Mouse (Mus musculus): ENCODE measurements around the gene Map3k5. TPM values are rescaled to one million over a fixed set of nuclear protein-coding genes. Genes with fewer than 3 reads are reported as not detected.

Gene Map3k5
- polyA plus RNA-seq, 1 experiment from 2014 or later: 2.1 TPM

DNA sequence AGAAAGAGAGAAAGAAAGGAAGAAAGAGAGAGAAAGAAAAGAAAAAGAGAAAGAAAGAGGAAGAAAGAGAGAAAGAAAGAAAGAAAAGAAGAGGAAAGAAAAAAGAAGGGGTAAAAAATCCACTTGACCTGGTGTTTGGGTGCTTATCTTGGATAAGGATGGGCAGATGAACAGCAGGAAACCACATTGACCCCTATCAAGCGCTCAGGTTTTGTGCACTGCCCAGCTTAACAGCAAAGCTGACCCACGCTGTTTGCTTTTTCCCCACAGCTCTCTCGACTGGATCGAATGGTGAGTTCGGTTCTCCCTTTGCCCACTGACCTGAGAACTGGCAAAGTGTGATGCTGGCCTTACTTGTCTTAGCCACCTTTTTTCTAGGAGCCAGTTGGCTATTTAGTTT lies 177.2 kb downstream of the Map3k5 start:
- Histone ChIP-seq H3K9ac (no peak overlapping the region), H3K4me1 (peaks cover 10% of the 10 kb centered on the region; the same call in 1 of the 2 replicates), H3K9me3 (no peaks in the 10 kb centered on the region), H3K27me3 (no peaks in the 10 kb centered on the region), H3K4me3 (no peak overlapping the region), H3K27ac (no peak overlapping the region), H3K36me3 (no peaks in the 10 kb centered on the region), H3K4me2 (replicated peaks) (no peak overlapping the region)
- no peak for ATAC-seq (ENCODE audit: low FRiP score, low read depth)
- WGBS: 88% methylated on average over 5 of the region's 5 CpGs

DNA sequence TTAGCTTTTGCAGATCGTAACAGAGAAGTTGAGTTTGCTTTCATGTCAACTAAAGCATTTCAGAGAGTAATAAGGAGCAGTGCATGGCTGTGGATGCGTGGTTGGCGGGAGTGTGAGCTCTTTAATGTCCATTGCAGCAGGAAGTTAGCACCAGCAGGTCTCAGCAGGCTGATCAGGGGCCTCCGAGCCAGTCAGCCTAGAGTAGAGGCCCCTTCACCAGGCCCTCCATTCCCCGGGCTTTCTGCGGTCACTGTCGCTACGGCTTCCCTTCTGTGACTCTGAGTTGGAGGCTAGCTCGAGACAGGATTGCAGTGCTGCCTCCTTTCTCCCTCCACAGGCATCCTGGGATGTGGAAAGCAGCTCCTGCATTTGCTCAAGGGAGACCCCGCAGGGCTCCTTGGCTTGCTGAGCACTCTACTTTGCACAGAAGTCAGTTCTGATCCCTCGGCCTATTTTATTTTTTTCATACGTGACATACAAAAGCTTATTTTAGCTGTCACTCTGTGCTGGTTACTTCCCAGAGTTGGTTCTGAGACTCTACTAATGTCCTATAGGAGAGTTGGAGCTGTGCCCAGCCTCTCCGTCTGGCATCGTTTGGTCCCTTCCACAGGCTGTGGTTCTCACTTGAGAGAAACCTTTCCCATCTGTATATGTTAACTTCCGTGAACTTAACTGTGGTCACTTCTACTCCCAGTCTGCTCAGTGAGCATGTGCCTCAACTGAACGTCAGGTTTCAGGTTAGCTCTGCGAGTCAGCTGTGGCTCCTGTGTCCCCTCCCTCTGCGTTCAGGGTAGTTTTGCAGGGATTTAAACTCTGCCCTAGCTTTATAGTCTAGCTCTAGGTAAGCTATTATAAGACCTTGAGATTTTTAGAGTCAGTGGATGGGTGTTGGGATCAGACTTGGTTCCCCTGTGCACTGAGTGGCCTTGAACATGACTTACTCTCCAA lies 178.0 kb downstream of the Map3k5 start:
- no peaks in the 10 kb centered on the region for H3K27me3 ChIP-seq
- peaks cover 10% of the 10 kb centered on the region; the same call in 1 of the 2 replicates for H3K4me1 ChIP-seq
- no peak overlapping the region for H3K4me3 ChIP-seq
- no peaks in the 10 kb centered on the region for H3K36me3 ChIP-seq
- H3K27ac ChIP-seq: no peak overlapping the region
- 68% methylated on average over 18 of the region's 18 CpGs for WGBS
- H3K9me3 ChIP-seq: no peaks in the 10 kb centered on the region
- no peak for ATAC-seq (ENCODE audit: low FRiP score, low read depth)
- H3K4me2 ChIP-seq (replicated peaks): no peak overlapping the region
- no peak overlapping the region for H3K9ac ChIP-seq

DNA sequence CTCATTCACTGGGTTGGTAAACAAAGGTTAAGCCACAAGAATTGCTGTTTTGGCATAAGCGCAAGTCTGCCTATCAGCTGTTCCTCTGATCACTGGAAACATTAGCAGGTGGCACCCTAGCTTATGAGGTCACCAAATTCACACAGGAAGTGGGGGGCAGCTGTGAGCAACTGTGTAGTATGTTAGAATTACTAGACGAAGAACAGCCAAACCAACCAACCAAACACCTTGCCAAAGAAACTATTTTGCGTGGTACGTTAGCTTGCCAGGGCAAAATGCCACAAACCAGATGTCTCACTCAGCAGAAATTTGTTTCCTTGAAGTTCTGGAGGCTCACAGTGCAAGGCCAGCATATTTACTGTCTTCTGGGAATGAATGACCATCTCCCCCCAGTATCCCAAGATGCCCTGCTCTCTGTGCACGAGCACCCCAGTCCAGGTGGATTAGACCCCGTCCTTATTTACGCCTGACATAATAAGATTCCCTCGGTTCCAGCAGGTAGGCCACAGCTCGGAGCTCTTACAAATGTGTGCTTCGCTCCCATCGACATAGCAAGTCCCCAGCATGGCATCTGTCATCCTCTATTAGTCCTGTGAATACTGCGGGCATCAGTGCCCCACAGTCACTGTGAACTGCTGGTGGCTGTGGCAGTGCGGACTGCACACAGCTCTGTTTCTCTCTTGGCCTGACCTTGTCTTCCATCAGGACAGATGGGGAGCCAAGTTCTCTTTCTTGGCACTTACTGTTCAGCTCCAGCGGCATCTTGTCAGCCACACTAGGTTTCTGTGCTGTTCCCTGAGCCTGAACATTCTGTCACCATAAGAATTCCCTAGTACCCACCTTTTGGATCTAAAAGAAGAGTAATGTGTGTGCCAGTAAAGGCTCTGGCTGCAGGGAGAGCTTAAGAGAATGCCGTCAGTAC lies 185.5 kb downstream of the Map3k5 start:
- 88% methylated on average over 15 of the region's 15 CpGs for WGBS

DNA sequence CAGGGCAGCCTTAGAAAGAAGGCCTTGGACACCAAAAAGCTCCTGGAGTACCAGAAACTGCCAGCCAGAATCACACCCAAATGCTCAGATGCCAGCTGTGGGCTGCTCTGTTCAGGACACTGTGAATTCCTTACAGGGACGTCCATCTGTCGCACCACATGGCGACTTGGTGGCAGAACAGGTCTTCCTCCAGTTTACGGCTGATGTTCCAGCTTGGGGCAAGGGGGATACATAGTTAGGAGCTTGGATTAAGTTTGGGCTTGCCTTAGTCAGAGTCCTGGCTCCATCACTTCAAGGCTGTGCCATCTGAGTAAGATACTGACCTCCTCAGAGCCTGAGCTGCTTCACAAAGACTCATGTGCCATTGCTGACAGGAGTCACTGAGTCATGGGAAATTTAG lies 187.7 kb downstream of the Map3k5 start:
- Histone ChIP-seq H3K4me2 (replicated peaks) (no peak overlapping the region), H3K9ac (no peak overlapping the region), H3K4me1 (no peaks in the 10 kb centered on the region), H3K9me3 (no peaks in the 10 kb centered on the region), H3K27me3 (no peaks in the 10 kb centered on the region), H3K4me3 (no peak overlapping the region), H3K27ac (no peak overlapping the region), H3K36me3 (peaks cover 5% of the 10 kb centered on the region; the same call in 1 of the 2 replicates)
- WGBS: 77% methylated on average over 4 of the region's 4 CpGs
- ATAC-seq (ENCODE audit: low FRiP score, low read depth): no peak

More for the DNA sequence above, 185.5 kb downstream of the Map3k5 start:
- Histone ChIP-seq H3K4me1 (no peaks in the 10 kb centered on the region), H3K4me2 (replicated peaks) (no peak overlapping the region), H3K27ac (no peak overlapping the region), H3K36me3 (peaks cover 5% of the 10 kb centered on the region; the same call in 1 of the 2 replicates), H3K9ac (no peak overlapping the region), H3K4me3 (no peak overlapping the region), H3K9me3 (no peaks in the 10 kb centered on the region), H3K27me3 (no peaks in the 10 kb centered on the region)
- ATAC-seq (ENCODE audit: low FRiP score, low read depth): no peak

DNA sequence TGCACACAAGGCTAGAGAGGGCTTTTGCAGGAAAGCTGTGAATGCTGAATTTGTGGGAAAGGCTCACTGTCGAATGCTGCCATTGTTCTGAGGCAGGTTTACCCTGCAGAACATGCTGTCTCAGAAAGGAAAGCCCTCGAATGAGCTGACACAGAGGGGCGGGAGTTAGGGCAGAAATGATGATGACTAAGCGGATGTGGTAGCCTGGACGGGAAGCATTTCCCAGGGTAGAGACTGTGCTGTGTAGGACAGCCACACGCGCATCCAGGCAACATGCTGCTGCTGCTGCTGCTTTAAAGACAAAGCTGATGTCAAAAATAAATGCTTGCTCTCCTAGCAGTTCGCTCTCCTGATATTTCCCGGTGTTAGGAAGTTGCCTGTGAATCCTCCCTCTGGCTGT lies 189.1 kb downstream of the Map3k5 start:
- 0 out of 2 replicates have a peak, but pooled peaks have one; percentile 33 for ATAC-seq (ENCODE audit: low FRiP score, low read depth)
- peaks cover 5% of the 10 kb centered on the region; the same call in 1 of the 2 replicates for H3K36me3 ChIP-seq
- H3K4me1 ChIP-seq: no peaks in the 10 kb centered on the region
- H3K4me3 ChIP-seq: no peak overlapping the region
- no peaks in the 10 kb centered on the region for H3K9me3 ChIP-seq
- no peaks in the 10 kb centered on the region for H3K27me3 ChIP-seq
- H3K27ac ChIP-seq: peak overlapping the region; percentile 0; the same call in 1 of the 2 replicates
- no peak overlapping the region for H3K4me2 ChIP-seq (replicated peaks)
- WGBS: 60% methylated on average over 9 of the region's 9 CpGs
- H3K9ac ChIP-seq: no peak overlapping the region

DNA sequence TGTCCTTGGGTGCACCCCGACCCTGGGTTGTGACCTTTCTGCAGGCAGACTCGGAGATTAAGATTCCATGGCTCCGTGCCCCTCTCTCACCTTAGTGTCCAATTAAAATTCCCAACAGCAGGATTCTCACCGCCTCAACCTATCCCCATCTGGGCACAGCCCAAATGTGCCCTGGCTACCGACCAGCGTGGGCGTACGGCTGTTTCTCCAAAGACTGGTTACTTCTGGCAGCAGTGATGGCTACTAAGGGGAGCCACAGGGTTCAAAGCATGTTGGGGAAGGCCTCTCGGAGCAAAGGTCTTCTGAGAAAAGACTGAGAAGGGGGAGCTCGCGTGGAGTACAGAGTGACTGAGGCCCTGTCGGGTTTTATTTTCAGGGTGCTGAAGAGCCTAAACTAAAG lies 190.3 kb downstream of the Map3k5 start:
- H3K27me3 ChIP-seq: no peaks in the 10 kb centered on the region
- 85% methylated on average over 12 of the region's 12 CpGs for WGBS
- no peak overlapping the region for H3K27ac ChIP-seq
- H3K36me3 ChIP-seq: peaks cover 5% of the 10 kb centered on the region; the same call in 1 of the 2 replicates
- H3K9ac ChIP-seq: no peak overlapping the region
- ATAC-seq (ENCODE audit: low FRiP score, low read depth): no peak
- H3K9me3 ChIP-seq: no peaks in the 10 kb centered on the region
- H3K4me3 ChIP-seq: no peak overlapping the region
- no peaks in the 10 kb centered on the region for H3K4me1 ChIP-seq
- no peak overlapping the region for H3K4me2 ChIP-seq (replicated peaks)

DNA sequence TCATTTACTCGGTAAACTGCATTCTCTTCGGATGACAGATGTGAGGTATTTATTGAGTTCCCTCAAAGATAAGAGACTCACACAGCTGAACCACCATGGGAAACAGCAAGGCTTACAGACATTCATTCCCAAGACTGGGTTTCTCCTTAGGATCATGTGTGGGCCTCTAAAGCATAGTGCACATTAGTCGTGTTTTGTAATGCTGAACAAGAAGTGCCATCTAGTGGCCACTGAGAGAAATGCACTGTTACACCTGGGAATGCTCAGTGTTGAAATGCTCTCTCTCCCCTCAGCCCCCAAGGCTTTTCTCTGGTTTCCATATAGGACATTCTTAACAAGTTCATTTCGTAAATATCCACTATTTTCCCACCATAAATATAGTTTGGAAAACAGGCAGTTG lies 191.0 kb downstream of the Map3k5 start:
- no peaks in the 10 kb centered on the region for H3K4me1 ChIP-seq
- H3K36me3 ChIP-seq: peaks cover 3% of the 10 kb centered on the region; the same call in 1 of the 2 replicates
- no peak overlapping the region for H3K4me2 ChIP-seq (replicated peaks)
- H3K27ac ChIP-seq: no peak overlapping the region
- ATAC-seq (ENCODE audit: low FRiP score, low read depth): peak; percentile 69
- H3K9me3 ChIP-seq: no peaks in the 10 kb centered on the region
- H3K9ac ChIP-seq: no peak overlapping the region
- H3K4me3 ChIP-seq: no peak overlapping the region
- no peaks in the 10 kb centered on the region for H3K27me3 ChIP-seq
- 47% methylated on average over 4 of the region's 4 CpGs for WGBS

DNA sequence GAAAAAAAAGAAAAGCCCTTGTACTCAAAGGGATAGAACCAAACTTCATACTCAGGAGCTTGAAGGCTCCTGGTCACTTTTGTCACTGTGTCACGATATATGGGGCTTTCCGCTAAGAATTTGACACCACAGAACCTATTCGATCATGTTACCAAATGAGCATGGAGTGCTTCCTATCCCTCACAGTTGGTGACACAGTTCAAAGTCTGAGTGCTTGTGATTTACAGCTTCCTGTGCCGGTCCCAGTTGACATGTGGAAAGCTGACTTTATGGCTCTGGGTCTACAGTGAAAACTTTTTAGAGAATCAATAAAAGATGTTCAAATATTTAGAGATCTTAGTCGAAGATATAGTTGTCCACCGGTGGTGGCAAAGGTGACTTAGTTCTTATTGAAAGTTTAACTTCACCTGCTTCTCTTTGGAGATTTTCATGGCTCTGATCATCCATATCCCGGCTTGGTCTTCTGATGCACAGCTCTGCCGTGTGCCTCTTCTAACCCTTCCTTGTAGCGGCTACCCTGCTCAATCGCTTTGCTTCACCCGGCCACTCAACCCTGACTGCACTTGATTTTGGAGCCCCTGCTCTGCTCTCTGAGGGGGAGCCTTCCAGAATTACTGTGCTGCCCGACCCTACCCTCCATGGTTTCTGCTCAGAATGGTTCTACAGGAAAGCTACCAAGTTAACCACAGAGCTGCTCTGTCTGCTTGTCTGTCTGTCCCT lies 198.8 kb downstream of the Map3k5 start:
- Histone ChIP-seq H3K9me3 (no peaks in the 10 kb centered on the region), H3K4me2 (replicated peaks) (no peak overlapping the region), H3K9ac (no peak overlapping the region), H3K4me3 (no peak overlapping the region), H3K4me1 (no peaks in the 10 kb centered on the region), H3K27me3 (no peaks in the 10 kb centered on the region), H3K27ac (no peak overlapping the region), H3K36me3 (no peaks in the 10 kb centered on the region)
- 56% methylated on average over 12 of the region's 12 CpGs for WGBS
- no peak for ATAC-seq (ENCODE audit: low FRiP score, low read depth)

DNA sequence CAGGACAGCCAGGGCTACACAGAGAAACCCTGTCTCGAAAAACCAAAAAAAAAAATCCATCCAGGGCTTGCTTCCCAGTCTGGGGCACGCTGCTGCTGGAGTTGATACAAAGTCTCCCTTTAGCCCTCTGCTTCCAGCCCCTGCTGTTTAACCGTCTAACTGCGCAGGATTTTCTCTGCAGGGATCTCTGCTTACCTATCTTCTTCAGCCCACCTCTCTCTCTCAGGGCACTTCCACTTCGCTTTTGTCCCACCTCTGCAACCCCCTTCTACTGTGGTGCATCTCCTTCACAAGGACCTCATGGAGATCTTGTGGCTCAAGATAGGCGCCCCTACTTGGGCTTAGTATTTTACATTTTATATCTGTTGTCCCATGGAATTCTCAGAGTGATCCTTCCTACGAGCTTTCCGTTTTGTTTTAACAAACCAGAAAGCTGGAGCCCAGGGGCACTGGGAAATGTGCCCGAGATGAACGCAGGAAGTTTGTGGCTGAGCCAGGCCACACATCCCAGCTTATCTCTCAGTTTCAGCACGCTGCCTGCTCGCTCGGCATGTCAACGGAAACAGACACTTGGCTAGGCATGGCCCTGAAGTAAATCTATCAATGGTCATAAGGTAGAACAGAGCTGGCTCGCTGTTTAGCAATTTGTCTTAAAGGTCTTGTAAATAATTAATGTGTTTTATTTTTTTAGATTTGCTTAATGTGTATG lies 201.2 kb downstream of the Map3k5 start:
- no peaks in the 10 kb centered on the region for H3K36me3 ChIP-seq
- no peak overlapping the region for H3K4me3 ChIP-seq
- H3K27me3 ChIP-seq: no peaks in the 10 kb centered on the region
- no peak overlapping the region for H3K9ac ChIP-seq
- H3K9me3 ChIP-seq: no peaks in the 10 kb centered on the region
- WGBS: 79% methylated on average over 15 of the region's 15 CpGs
- no peak for ATAC-seq (ENCODE audit: low FRiP score, low read depth)
- no peak overlapping the region for H3K4me2 ChIP-seq (replicated peaks)
- H3K4me1 ChIP-seq: no peaks in the 10 kb centered on the region
- no peak overlapping the region for H3K27ac ChIP-seq

DNA sequence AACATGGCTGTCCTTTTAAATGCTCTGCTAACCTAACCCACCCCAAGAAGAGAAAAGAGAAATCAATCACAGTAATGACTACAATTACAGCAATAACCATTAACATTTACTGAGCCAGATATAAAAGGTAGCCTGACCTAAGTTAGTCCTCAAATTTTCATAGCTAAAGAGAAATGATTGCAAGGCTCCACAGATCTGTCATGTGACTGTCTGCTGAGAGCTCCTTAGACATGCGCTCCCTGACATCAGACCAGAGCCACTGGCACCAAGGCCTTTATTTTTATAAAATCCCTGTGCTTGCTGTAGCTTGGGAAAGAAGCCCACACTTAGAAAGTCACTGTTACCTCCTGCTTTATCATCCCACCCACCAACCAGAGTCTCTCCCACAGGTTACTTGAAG lies 202.2 kb downstream of the Map3k5 start:
- no peak for ATAC-seq (ENCODE audit: low FRiP score, low read depth)
- WGBS: 84% methylated on average over 1 of the region's 1 CpGs

DNA sequence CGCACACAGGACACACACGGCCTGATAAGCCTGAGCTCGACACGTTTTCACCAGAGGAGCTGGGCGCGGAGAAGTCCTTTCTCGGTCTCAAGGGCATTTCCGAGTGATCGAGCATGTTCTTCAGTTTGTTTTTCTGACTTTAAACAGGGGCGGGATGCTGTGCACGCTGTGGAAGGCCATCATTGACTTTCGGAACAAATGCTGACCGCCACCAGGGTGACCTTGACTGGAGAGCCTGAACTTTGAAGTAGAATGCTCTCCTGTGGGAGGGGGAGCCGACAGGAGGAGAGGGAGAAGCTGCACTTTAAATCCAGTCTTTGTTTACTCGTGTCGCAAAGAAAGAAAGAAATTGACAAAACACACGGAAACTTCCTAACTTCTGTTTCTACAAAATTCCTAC lies 207.1 kb downstream of the Map3k5 start:
- Histone ChIP-seq H3K4me1 (no peaks in the 10 kb centered on the region), H3K27ac (no peak overlapping the region), H3K36me3 (no peaks in the 10 kb centered on the region), H3K9ac (no peak overlapping the region), H3K4me2 (replicated peaks) (no peak overlapping the region), H3K27me3 (peaks cover 4% of the 10 kb centered on the region), H3K4me3 (no peak overlapping the region), H3K9me3 (no peaks in the 10 kb centered on the region)
- no peak for ATAC-seq (ENCODE audit: low FRiP score, low read depth)
- 84% methylated on average over 17 of the region's 17 CpGs for WGBS

More for the DNA sequence above, 202.2 kb downstream of the Map3k5 start:
- H3K9me3 ChIP-seq: no peaks in the 10 kb centered on the region
- no peaks in the 10 kb centered on the region for H3K4me1 ChIP-seq
- H3K9ac ChIP-seq: no peak overlapping the region
- no peak overlapping the region for H3K27ac ChIP-seq
- H3K27me3 ChIP-seq: no peaks in the 10 kb centered on the region
- H3K36me3 ChIP-seq: no peaks in the 10 kb centered on the region
- no peak overlapping the region for H3K4me3 ChIP-seq
- H3K4me2 ChIP-seq (replicated peaks): no peak overlapping the region
